Mouse (Mus musculus) naive thymus-derived CD4-positive, alpha-beta T cell, adult 2 months (primary cell): ENCODE data around the gene Ctnnd2.
A peak's percentile ranks its signal among the peaks of the same experiment; 100 is the strongest.

ENCODE experiments used
- DNase-seq: peaks from one replicate; pipeline ENCODE4 v3.0.0-alpha.2; 2011; ENCODE audit warnings: low read depth

Ctnnd2 gene

DNA sequence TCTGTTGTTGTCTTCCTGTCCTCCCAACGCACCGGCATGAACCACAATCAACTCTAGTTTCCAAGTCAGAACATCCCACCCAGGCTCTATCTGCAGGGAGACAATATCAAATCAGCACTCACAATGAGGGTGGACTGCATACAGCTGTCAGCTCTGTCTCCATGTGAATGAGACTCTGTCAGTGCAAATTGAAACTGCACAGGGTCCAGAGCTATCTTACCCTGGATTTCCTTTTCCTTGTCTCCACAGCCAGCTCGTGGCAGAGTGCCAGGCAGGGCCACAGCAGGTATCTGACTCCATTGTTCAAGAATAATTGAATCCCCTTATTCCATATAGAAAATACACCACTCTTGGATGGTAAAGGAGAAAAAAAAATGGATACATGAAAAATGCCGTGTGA, 343.0 kb downstream of the Ctnnd2 start:
- no peak for DNase-seq

DNA sequence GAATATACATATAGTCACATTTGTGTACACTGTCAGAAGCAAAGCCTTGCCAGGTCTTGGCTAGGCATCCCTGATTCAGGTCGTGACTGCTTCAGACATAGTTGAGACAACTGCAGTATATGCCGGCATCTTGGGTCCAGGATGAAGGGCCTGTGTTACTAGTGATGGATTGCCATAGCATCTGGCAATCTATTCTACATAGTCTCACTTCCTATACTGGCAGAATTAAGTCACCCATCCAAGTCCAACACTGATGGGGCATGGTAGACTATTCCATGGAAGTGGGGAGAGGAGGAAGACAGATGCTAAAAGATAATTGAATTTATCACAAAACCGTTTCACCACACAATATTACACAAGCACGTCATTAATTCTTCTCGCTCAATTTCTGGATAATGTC, 369.1 kb downstream of the Ctnnd2 start:
- DNase-seq: no peak

DNA sequence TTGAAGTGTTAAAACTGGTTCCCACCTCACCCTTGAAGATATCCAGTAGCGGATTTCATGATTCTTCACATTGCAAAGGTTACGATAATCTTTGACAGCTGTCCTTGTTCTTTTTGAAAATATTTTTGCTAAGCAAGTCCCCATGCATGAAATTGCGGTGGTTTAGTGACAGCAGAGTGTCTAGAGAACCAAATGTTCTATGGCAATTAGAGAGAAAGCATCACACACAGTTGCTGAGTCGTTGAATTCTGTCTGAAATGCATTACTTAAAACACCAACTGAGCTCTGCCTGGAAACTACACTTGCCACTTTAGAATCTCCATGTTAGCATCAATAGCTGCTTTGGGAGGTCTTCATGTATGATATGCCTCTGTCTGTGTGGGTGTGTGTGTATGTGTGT, 375.9 kb downstream of the Ctnnd2 start:
- DNase-seq: no peak

DNA sequence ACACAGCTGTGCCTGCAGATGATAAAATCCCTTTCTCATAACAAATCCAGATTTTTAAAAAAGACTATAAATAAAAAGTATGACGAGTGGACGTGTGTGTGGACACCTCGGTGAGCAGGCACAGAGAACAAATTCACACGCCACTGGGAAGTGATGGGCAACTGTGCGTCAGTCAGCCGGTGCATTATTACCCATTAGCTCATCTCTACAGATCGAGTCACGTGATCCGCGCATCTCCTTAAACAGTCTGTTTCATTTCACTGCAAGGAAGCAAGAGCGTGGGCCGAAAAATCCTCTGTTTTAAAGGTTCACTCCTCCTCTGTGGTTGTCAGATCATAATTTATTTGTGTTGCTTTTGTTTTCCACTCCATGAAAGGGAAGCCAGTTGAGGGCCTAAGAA, 378.6 kb downstream of the Ctnnd2 start:
- DNase-seq: no peak

DNA sequence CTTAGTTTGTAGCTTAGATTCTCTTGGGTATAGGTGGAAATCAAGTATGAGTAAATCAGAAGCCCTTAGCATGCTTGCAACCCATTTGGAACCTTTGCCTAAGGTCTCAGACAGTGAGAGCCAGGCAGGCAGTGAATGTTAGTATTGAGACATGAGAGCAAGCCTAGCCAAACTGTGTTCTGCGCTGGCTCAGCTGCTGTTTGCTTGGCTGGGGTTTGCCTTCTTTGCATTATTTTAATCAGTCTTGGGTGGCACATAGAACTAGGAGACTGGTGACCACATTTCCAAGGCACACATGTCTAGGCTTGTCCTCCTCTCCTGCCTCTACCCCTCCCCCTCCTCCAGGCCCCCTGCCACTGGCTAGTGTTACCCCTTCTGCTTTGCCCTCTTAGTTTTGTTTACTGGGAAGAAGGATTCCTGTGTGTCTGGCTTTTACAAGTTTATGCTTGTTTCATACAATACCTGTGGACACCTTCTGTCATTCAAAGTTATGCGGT, 381.6 kb downstream of the Ctnnd2 start:
- DNase-seq: no peak

DNA sequence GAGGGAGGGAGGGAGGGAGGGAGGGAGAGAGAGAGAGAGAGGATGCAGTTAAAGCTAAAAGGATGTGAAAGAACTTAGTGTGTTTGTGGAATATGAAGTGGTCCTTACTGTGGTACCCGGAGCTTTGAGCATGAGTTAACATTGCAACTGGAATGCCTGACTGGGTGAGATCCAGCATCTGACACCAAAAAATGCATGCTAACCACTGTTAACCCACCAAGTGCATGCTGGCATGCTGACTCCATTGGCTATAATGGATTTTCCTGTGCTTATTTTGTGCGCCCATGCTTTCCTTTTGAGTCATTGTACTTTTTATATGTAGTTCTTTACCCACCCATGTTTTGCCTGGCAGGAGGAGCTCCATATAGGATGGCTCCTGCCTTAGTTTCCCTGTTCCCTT, 383.4 kb downstream of the Ctnnd2 start:
- no peak for DNase-seq

DNA sequence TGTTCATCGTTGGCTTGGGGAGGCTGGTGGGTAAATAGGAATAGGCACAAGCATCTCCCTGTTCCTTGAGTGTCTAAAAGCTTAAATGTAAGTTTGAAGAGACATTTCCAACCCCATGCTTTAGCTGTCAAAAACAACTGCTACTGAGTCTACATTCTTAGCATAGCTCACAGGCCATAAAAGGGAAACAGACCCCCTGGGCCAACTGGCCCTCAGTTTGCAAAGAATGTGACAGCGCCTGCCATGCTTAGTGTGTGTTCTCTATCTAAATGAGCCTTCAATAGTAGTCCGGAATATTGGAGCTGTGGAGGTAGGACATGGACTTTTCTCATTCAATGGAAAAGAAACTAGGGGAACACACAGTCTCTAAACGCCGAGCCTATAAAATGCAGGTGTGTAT, 390.0 kb downstream of the Ctnnd2 start:
- DNase-seq: no peak

DNA sequence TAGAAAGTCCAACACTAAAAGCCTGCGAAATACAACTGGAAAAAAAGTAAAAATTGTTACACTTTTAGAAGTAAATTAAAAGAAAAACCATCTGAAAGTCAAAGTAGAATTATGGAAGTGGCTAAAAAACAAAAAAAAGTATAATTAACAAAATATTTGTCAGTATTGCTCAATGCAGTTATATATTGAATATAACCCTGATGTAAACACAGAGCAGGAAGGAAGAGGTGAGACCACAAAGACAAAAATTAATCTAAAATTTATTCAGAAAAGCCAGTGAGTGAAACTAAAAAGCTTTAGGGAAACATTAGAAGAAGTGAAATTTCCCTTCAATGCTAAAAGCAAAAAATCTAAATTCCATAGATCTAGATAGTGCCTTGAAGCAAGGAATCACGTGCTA, 392.2 kb downstream of the Ctnnd2 start:
- DNase-seq: no peak

DNA sequence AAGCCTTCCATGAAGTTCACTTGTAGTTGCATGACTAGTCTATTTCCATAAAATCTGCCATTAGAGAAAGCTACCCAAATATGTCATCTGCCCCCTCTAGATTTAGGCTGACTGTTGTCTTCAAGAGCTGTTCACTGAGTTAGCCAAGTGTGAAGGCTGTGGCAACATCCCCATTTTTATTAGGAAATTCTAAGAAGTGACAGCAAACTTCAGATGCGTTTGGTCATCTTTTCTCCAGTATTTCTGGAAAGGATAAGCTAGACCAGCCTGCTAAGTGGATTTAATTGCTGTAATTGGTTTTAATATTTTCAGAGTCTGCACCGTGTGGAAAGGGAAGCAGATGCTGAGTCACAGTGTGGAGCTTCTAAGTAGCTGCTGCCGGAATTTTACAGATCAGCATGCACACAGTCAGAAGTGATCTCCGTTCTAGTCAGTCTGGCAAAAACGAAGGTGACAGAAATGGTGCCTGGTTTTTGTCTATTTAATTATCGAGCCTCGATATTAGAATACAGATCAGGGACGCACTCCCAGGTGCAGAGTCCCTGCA, 397.9 kb downstream of the Ctnnd2 start:
- no peak for DNase-seq

DNA sequence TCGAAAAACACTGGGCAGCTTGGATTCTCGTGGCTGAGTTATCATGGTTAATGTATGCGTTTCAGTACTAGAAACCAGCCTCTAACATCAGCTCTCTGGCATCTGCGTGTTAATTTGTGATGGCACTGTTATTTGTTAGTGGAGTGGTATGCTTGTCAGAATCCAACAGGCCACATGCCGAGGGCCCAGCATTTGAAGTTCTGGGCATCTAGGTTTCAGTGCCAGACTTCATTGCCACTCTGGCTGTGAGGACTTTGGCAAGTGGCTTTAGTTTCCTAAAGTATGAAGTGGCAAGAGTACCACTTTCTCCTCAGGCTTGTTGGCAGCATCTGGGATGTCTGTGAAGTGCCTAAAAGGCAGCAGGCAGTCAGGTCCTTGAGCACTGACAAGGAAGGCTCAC, 415.1 kb downstream of the Ctnnd2 start:
- DNase-seq: no peak

DNA sequence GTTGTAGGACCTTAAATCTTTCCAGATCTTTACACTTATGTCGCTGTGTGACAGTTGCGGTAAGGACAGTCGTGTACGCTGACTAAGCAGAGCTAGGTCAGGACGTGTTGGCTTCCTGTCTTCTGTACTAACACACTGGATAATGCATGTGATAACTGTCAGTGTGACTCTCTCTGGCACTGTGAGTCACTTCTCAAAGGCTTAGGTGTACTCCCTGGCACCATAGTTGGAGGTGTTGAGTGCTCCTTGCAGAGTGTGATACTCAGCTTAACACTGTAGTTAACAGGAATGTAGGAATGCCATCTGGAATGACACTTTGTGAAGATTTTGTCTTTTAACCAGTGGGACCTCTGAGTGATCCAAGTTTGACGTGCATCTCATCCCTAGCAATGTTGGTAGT, 418.5 kb downstream of the Ctnnd2 start:
- no peak for DNase-seq

DNA sequence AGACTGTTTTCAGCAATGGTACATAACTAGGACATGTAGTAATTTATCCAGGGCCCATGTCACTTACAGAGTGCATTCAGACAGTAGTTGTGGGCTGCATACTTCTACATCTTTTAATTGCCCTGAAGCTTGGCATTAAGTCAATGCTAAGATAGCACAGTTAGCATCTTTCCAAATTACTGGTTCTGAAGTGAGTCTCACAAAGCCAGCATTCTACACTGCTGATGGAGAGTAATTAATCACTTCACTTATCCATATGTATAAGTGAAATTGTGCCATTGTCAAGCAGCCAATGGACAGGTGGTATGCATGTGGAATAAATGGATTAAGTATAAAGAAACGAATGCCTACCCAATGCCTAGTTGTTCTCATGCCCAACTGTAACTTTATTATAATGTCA, 423.1 kb downstream of the Ctnnd2 start:
- DNase-seq: no peak

DNA sequence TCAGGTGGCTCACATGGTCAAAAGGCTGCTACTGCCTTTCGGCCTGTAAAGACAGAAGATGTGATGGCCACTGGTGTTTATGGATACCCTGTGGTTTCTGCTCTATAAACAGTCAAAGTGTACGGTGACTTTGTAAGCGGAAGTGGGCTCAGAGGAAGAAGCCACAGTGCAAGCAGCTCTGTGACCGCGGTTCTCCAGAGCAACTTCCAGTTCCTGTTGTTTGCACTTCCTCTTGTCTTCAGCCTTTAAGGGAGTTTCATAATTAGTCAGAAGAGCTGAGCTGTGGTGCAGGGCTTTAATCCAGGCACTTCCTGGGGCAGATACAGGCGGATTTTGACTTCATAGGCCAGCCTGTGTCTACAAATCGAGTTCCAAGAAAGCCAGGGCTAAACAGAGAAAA, 438.2 kb downstream of the Ctnnd2 start:
- DNase-seq: peak; percentile 80

DNA sequence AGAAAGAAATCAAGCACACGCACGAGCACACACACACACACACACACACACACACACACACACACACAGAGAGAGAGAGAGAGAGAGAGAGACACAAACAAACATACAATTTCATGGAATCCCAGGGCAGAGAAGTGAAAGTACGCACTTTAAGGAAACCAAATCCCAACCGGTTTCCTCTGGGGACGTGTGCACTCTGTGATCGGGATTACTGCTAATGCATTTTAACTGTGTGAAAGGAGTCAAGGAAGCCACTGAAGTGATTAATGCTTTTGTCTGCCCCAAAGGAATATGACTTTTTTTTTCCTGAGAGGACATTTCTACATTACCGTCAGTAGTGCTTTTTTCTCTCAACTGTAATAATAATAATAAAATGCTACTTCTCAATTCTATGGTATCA, 443.1 kb downstream of the Ctnnd2 start:
- DNase-seq: no peak

DNA sequence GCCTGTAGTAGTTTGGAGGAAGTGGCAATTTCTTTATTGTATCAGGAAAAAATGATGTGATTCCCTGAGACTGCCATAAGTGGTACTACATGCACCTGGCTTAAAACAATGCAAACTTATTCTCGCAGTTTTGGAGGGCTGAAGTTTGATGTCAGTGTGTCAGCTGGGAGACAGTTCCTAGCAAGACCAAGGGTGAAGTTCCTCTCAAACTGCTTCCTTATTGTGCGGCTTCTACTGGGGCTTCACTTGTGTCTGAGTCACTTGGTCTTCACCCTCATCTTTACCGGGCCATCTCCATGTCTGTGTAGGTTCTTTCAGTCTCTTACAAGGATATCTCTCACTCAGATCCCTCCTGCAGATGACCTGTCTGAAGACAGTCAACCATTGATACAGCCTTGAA, 444.5 kb downstream of the Ctnnd2 start:
- no peak for DNase-seq

DNA sequence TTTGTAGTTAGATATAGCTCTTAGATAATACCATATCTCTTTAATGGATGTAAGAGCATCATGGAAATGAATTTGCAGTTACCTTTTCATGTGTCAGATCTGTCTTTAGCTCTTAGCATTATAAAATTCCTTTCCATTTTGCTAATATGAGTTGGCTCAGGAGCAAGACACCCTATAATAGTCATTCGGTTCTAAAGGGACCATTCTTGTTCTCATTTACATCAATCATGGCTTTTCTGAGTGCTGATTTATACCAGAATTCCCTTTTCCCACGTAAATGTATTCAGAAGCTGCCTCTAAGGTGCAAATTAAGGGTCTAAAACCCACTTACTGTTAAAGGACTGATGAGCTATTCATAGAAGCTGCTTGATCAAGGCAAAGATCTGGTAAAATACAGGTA, 445.5 kb downstream of the Ctnnd2 start:
- DNase-seq: no peak

DNA sequence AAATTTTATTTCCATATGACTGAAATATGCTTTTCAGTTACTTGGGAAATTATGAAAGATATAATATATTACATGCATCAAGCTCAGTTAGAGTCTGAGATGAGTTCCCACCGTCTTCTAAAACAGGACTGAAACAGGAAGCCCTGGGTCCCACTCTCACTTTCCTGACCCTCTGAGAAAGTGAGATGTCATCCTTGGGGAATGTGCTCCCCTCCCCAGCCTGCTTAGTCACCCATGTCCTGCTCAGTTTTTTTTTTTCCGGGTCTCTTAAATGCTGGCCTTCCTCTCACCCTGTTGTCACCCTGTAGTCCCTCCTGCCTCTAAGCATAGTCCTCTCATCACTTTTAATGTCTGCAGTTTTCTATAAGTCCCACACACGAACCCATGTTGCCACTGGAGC, 456.1 kb downstream of the Ctnnd2 start:
- DNase-seq: no peak

DNA sequence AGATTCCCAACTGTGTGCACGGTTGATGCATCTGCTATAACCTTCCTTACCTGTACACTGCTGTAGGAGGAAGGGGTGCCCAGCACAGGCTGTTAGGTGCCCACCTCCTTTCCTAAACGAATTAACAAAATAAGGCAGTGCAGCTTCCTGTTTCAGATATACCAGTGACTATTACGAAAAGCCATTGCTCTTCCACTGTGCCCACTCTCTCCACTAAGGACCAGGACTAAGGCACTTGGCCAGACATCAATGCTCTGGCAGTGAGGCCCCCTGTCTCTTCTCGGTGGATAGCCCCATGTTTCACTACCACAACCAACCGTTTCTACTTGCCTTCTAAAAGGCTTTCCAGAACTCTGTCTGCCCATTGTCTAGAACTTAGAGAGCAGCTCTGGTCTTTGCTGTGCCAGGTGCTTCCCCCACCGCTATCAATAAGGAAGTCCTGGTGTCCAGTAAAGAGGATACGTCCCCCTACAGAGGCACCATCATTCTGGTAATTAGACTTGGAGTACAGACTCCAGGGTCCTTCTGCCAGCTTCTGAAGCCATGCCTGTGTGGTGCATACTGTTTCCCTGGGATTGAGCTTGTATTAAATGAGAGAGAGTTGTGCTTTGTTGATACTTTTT, 459.8 kb downstream of the Ctnnd2 start:
- DNase-seq: no peak

DNA sequence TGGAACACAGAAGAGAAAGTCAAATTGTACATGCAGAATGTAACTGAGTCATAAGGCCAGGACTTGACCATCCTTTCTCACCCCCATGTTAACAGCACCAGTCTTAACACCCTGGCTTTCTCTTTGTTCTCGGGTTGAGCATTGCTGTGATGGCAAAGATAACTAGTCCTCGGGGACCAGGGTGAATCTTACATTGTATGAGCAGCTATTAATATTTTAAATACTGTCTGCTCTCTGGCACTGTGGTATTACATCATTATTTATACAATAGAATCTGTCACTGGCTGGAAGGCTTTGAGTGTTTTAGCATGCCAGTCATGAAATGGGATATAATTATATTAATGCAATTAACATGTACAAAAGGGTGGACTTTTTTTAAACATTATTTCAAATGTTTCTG, 461.5 kb downstream of the Ctnnd2 start:
- DNase-seq: no peak

DNA sequence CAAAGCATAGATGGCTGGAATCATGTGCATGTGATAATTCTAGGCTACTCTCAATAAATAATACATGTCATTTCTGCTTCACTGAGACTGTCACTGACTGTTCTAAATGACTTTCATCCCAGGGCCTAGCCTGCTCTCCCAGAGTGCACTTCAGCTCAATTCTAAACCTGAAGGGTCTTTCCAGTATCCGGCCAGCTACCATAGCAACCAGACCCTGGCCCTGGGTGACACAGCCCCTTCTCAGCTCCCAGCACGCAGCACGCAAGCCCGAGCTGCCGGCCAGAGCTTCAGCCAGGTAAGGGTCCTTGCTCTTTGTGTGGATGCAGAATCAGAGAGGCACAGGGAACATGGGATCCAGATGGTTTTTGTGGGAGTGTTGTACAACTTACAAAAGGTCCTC, 462.1 kb downstream of the Ctnnd2 start:
- no peak for DNase-seq

DNA sequence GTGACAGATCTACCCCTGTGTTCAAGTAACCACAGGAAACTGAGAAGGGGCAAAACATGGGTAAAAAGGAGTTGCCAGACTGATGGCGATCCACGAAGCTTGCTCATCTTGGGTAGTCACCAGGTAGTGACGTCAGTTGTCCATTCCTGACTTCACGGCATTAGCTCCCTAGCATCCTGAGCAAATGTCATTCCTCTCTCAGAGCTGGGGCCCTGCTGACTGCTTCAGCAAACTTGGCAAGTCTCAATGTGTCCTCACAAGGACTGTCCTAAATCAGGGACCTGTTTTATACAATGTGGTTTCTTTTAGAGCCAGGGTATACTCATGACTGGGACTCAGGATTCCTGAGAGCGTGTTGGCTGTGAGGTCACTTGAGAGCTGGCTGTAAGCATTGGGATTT, 468.3 kb downstream of the Ctnnd2 start:
- no peak for DNase-seq

DNA sequence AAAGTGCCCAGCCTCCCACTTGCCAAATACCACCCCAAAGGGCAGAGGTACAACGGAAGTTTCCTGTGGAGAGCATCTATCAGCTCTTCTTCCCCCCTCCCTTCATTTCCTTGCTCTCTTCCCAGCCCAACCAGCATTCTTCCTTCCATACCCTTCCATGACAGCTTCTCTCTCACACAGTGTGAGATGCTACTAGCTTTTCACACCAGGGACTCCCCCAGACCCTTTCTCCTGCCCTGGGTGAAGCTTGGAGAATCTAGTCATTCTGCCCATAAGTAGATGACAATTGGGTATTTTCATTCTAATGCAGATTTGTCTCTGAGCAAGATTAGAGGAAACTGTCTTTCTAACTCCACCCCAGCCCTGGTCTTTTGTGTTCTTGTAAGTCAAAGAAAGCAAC, 473.3 kb downstream of the Ctnnd2 start:
- DNase-seq: peak; percentile 8

DNA sequence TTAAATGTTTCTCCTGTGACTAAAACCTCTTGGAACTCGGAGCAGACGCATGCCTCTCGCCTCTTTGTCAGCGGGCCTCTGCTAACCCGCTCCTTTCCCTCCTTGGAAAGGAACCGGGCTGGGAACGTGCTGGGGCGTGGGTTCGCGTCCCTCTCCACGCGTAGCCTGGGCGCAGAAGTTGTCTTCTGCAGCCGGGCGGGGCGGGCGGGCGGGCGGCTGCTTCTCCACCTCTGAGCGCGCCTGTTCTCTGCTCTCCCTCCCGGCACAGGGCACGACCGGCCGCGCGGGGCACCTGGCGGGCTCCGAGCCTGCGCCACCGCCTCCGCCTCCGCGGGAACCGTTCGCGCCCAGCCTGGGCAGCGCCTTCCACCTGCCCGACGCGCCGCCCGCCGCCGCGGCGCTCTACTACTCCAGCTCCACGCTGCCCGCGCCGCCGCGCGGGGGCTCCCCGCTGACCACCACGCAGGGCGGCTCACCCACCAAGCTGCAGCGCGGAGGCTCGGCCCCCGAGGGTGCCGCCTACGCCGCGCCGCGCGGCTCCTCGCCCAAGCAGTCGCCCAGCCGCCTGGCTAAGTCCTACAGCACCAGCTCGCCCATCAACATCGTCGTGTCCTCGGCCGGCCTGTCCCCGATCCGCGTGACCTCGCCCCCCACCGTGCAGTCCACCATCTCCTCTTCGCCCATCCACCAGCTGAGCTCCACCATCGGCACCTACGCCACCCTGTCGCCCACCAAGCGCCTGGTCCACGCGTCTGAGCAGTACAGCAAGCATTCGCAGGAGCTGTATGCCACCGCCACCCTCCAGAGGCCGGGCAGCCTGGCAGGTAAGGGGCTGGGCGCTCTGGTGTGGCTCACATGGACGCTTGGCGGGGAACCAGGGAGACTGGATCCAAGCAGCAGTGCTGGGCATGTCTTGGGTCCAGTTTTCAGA, 474.4 kb downstream of the Ctnnd2 start:
- DNase-seq: peak; percentile 36
